Mouse (Mus musculus) forebrain, embryonic 16.5 days (tissue): Measurements from ENCODE around the gene Casz1. TPM values are rescaled to one million over a fixed set of nuclear protein-coding genes. Genes with fewer than 3 reads are reported as not detected.

Experiments
- ATAC-seq: fragments of 200-750 bp; cut with Nextera tagmentation; 2 replicates; pipeline ENCODE4 v1.8.0; 2017; ENCODE audit warnings: mild to moderate bottlenecking, moderate library complexity
- H3K27ac ChIP-seq: fragments of 300-500 bp; sonication (generic); 2 replicates; pipeline ENCODE4 v1.5.1; 2014; ENCODE audit warnings: low read length, control low read depth
- H3K27me3 ChIP-seq: fragments of 300-500 bp; sonication (generic); replicated peaks from 2 replicates; pipeline ENCODE4 v1.6.1; 2014; ENCODE audit warnings: low read length; ENCODE audit not compliant: control insufficient read depth, insufficient read depth
- H3K36me3 ChIP-seq: fragments of 300-500 bp; sonication (generic); 2 replicates; pipeline ENCODE4 v1.6.1; 2014; ENCODE audit not compliant: control insufficient read depth, insufficient read depth
- H3K4me1 ChIP-seq: fragments of 300-500 bp; sonication (generic); replicated peaks from 2 replicates; pipeline ENCODE4 v1.6.1; 2014; ENCODE audit warnings: low read length; ENCODE audit not compliant: control insufficient read depth, insufficient read depth
- H3K4me2 ChIP-seq: fragments of 300-500 bp; sonication (generic); 2 replicates; pipeline ENCODE4 v1.6.1; 2014; ENCODE audit warnings: mild to moderate bottlenecking, low read length, control low read depth
- H3K4me3 ChIP-seq: fragments of 300-500 bp; sonication (generic); replicated peaks from 2 replicates; pipeline ENCODE4 v1.5.1; 2014; ENCODE audit warnings: mild to moderate bottlenecking, low read length, control low read depth
- H3K9ac ChIP-seq: fragments of 300-500 bp; sonication (generic); replicated peaks from 2 replicates; pipeline ENCODE4 v1.6.1; 2014; ENCODE audit warnings: low read depth, low read length, control low read depth
- H3K9me3 ChIP-seq: fragments of 300-500 bp; sonication (generic); 2 replicates; pipeline ENCODE4 v1.6.1; 2016; ENCODE audit warnings: low read length; ENCODE audit not compliant: control insufficient read depth
- WGBS: fragments of 180-500 bp; shearing (Covaris S2); extraction: QIAGEN DNeasy Blood & Tissue Kit; methylation state at CpG from one replicate; pipeline ENCODE4 v1.1.7; 2014; 5-methylcytosine and 5-hydroxymethylcytosine counted together
- polyA plus RNA-seq: library from polyadenylated mRNA; unstranded; fragments of >200 nt; fragmentation: Nextera tagmentation; extraction: Ambion mirVana; gene quantifications from 2 replicates; pipeline ENCODE4 v1.2.1, GENCODE M21; 2015

Gene Casz1
- 0.98 and 1.0 TPM in 2 replicates for polyA plus RNA-seq

DNA sequence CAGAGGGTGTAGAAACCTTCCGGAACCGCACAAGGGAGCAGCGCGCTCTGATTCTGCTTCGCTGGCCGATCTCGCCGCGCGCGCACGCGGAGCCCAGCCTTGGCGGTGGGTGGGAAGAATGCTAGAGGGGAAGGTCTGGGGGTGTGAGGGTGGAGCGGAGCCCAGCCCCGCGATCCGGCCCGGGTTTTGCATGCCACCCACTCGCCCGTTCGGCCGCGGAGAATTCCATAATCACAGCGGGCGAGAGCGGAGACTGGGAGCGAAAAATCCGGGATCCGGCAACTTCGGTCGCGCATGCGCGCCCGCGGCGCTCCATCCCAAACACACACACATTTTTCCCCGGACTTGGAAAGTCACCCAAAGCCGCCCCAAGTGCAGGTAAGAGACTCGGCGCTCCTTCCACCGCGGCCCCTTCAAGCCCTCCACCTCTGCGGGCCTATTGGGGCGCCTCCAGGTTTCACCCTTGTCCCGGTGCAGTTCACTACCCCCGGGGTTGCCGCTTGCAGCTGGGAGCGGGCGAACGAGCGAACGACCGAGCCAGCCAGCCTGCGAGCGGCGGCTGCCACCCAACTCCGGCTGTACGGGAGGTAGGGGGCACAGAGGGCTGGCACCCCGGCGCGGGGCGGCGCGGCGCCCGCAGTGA is at the start of gene Casz1:
TSS of gene Casz1 (plus strand) at position 293 of the 643 bp plus-strand sequence.
- peak within 1 kb of the TSS; percentile 19 for H3K9ac ChIP-seq
- WGBS: under 1% methylated on average over 66 of the region's 68 CpGs
- H3K9me3 ChIP-seq: no peaks in the 10 kb centered on the region
- H3K4me1 ChIP-seq: peaks cover 34% of the 10 kb centered on the region
- H3K27me3 ChIP-seq: peaks cover 57% of the 10 kb centered on the region
- H3K4me2 ChIP-seq: peak within 1 kb of the TSS; percentile 71
- peak within 1 kb of the TSS; percentile 42 for H3K4me3 ChIP-seq
- no peaks in the 10 kb centered on the region for H3K36me3 ChIP-seq
- H3K27ac ChIP-seq: no peak within 1 kb of the TSS
- peak; percentile 91 for ATAC-seq

DNA sequence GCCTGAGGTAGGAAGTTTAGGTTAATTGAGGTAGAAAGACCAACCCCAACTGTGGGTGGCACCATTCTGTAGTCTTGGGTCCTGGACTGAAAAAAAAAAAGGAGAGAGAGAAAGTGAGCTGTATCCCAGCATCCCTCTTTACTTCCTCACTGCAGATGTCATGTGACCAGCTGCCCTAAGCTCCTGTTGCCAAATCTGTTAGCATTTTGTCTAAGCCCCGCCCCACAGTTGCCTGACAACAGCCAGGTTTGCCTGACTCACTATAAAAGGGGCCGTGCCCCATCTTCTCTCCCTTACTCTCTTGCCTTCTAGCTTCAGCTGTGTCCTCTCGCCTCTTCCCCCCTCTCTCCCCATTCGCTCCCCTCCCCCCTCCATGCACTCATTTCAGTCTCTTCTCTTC is 45.4 kb upstream of the Casz1 start:
- Histone ChIP-seq H3K27ac (no peak overlapping the region), H3K36me3 (no peaks in the 10 kb centered on the region), H3K9me3 (no peaks in the 10 kb centered on the region), H3K27me3 (no peaks in the 10 kb centered on the region; the same call in 1 of the 2 replicates), H3K4me1 (no peaks in the 10 kb centered on the region), H3K4me2 (no peak overlapping the region), H3K9ac (no peak overlapping the region), H3K4me3 (no peak overlapping the region)
- WGBS: 51% methylated on average over 4 of the region's 4 CpGs
- ATAC-seq: no peak

DNA sequence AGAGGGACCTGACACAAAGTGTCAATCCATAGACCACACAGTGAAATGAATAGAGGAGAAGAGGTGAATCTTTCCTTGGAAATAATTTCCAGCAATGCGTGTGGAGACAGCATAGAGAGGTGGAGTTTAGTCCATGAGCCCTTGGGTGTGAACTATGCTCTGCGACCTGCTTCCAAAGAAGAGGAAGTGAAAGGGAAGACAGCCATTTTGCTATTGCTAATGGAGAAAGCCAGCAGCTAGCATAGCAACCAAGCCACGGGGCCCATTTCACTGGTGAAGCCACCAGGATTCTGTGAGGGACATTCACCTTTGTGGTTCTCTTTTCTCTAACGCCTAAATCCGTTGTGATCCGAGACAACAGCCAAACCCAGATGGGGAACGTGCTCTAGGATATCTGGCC is 44.1 kb upstream of the Casz1 start:
- no peak overlapping the region for H3K27ac ChIP-seq
- H3K9ac ChIP-seq: no peak overlapping the region
- H3K4me2 ChIP-seq: no peak overlapping the region
- 86% methylated on average over 7 of the region's 7 CpGs for WGBS
- H3K4me3 ChIP-seq: no peak overlapping the region
- no peaks in the 10 kb centered on the region for H3K27me3 ChIP-seq
- H3K9me3 ChIP-seq: no peaks in the 10 kb centered on the region
- ATAC-seq: no peak
- H3K36me3 ChIP-seq: no peaks in the 10 kb centered on the region
- no peaks in the 10 kb centered on the region for H3K4me1 ChIP-seq

DNA sequence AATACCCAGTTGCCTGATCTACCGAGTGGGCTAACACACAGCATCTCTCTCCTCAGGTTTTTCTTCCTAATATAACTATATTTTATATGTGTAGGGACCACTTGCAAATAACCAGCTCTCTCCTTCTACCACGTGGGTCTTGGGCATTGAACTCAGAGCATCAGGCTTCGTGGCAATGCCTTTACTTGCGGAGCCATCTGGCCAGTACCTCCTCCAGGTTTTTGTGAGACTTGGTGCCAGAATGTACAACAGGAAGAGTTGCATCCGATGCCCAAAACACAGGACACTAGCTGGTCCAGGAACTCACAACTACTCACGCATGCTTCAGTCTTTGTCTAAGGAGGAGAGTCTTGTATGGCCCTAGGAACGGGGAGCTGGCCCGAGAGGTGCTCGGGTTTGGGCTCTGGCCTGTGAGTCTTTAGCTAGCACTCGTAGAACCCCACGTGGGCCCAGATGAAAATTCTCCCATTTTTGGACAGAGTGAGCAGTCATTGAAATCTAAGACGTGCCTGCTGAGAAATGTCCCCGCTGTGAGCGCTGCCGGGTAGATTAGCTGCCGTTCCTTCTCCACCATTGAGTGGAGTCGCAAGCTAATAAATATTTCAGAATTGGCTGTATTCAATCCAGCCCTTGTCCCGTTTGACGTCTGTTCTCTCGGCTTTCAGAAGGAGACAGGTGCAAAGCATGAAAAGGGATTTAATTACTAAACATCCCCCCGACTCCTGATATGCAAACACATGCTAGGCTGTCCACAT is 38.0 kb upstream of the Casz1 start:
- Histone ChIP-seq H3K36me3 (no peaks in the 10 kb centered on the region), H3K9ac (no peak overlapping the region), H3K4me3 (no peak overlapping the region), H3K27ac (no peak overlapping the region), H3K4me2 (no peak overlapping the region), H3K4me1 (peaks cover 37% of the 10 kb centered on the region), H3K9me3 (no peaks in the 10 kb centered on the region), H3K27me3 (peaks cover 4% of the 10 kb centered on the region; the same call in 1 of the 2 replicates)
- 34% methylated on average over 21 of the region's 21 CpGs for WGBS
- ATAC-seq: no peak

DNA sequence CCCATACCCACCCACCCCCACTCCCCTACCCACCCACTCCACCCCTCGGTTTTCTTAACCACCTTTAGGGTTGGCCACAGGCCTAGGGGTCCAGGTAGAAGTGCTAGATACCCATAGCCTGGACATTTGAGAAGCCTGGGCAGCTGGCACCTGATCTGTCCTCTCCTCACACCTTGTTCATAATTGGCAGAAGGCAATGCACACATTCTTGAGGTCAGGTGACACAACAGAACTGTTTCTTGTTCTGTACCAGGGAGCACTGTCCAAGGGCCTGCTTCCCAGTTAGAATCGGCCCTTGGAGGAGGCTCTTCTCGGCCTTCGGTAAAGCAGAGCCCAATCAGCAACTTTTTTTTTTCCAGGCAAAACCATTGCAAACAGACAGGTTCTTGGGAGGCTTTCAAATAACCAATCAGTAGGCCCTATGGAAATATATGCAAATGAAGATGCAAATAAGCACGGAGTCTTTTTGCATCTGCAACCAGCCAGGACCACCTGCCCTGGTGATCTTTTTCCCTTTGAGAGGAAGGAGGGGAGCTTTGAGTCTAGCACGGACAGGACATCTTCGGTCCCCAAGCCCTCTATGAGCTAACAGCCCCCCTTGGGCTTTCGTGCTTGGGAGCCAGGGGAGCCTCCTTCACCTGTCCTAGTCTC is 36.4 kb upstream of the Casz1 start:
- peak; percentile 45 for ATAC-seq
- Histone ChIP-seq H3K9me3 (no peaks in the 10 kb centered on the region), H3K4me2 (no peak overlapping the region), H3K36me3 (no peaks in the 10 kb centered on the region), H3K27me3 (peaks cover 6% of the 10 kb centered on the region; the same call in 1 of the 2 replicates), H3K4me3 (no peak overlapping the region), H3K9ac (no peak overlapping the region), H3K27ac (no peak overlapping the region), H3K4me1 (peaks cover 44% of the 10 kb centered on the region)
- 16% methylated on average over 8 of the region's 8 CpGs for WGBS

DNA sequence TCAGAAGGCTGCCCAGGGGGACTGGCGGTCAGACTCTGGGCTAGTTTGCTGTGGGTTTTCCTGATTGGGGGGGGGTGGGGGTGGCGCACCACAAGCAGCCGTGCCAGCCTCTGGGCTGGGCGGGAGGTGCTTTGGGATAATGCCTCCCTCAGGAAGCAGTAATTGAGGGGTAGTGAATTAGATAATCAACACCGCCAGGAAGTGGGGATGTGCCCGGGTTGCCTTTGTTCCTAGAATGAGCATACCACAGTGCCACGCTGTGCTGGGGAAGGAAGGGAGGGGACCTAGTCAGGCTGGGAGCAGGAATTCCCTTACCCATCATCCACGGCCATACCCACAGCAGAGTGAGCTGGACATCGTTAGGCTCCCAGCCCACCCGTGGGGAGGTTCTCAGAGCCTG is 35.6 kb upstream of the Casz1 start:
- ATAC-seq: peak; percentile 32
- H3K27ac ChIP-seq: no peak overlapping the region

DNA sequence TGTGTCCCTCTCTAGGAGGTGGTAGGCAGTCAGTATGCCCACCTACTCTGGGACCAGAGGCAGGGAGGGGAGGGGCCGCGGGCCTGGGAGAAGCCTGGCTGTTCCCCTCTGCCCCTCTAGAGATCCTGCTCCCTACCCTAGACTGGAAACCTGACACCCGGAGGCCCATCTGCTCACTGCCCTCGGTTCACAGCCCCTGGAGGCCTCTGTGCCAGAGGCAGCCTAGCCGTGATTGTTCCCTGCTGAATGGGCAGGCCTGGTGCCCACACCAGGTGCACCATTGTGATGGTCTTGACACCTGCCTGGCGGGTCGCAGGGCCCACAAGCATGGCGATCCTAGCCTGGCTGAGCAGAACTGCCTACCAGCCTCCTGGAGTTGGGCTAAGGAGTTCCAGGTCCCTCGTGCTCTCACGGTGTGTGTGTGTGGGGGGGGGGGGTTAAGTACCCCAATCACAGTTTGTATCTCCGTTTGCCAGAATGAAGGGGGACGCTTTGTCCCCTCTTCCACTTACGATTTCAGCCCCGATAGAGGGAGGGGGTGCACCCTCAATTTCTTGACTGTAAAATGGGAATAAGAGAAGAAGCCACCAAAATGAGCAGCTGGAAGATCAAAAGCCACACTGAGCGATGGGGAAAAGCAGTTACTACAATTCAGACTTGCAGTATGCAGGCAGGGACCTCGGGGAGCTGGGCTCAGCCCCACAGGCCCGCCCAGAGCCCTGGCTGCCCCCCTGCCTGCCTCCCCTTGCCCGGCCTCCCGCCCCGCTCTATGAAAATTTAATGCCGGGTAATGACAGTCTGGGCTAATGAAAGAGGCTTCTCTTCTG is 33.4 kb upstream of the Casz1 start:
- Histone ChIP-seq H3K4me3 (no peak overlapping the region), H3K27ac (no peak overlapping the region), H3K27me3 (peaks cover 6% of the 10 kb centered on the region; the same call in 1 of the 2 replicates), H3K4me1 (peaks cover 48% of the 10 kb centered on the region), H3K4me2 (0 out of 2 replicates have a peak overlapping the region, but pooled peaks have one; percentile 23), H3K36me3 (no peaks in the 10 kb centered on the region), H3K9ac (no peak overlapping the region), H3K9me3 (no peaks in the 10 kb centered on the region)
- peak; percentile 46 for ATAC-seq
- 2% methylated on average over 21 of the region's 21 CpGs for WGBS

More for the DNA sequence above, 35.6 kb upstream of the Casz1 start:
- H3K4me3 ChIP-seq: no peak overlapping the region
- H3K4me1 ChIP-seq: peaks cover 44% of the 10 kb centered on the region
- no peaks in the 10 kb centered on the region for H3K36me3 ChIP-seq
- H3K9me3 ChIP-seq: no peaks in the 10 kb centered on the region
- H3K27me3 ChIP-seq: peaks cover 6% of the 10 kb centered on the region; the same call in 1 of the 2 replicates
- WGBS: 23% methylated on average over 10 of the region's 10 CpGs
- no peak overlapping the region for H3K4me2 ChIP-seq
- H3K9ac ChIP-seq: no peak overlapping the region

DNA sequence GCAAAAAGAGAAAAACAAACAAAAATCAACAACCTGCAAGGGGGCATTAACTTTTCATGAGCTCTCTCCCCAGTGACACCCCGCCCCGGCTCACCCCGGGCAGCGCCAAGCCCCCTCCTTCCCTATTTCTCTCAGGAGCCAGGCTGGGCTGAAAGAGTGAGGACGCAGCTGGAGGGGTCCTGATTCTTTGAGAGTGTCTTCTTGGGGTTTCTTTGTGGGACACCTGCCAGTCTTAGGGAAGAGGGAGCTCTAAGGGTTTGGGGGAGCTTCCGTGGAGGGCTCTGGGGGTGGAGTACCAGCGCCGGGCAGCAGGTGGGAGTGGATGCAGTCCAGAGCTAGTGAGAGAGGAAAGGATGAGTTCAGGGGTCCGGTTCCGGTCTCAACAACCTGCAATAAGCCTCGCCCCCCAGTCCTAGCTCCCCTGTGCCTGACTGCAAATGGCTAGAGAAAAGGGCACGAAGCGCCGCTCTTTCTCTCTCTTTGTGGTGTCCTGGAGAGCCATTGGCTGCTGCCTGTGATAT is 32.8 kb upstream of the Casz1 start:
- Histone ChIP-seq H3K36me3 (no peaks in the 10 kb centered on the region), H3K4me2 (peak overlapping the region; percentile 23; the same call in 1 of the 2 replicates), H3K9ac (peak overlapping the region; percentile 15; the same call in 1 of the 2 replicates), H3K27ac (no peak overlapping the region), H3K27me3 (peaks cover 6% of the 10 kb centered on the region; the same call in 1 of the 2 replicates), H3K4me3 (no peak overlapping the region), H3K4me1 (peaks cover 41% of the 10 kb centered on the region), H3K9me3 (no peaks in the 10 kb centered on the region)
- 3% methylated on average over 14 of the region's 14 CpGs for WGBS
- peak; percentile 13; the same call in 1 of the 2 replicates for ATAC-seq
